Mouse (Mus musculus): ENCODE results near the gene Xirp1. TPM values are rescaled to one million over a fixed set of nuclear protein-coding genes. Genes with fewer than 3 reads are reported as not detected.

Xirp1 gene
- total and polyA plus RNA-seq, 3 experiments, result not detected

GRCm38 (mm10) chr9:120024171-120024570, 773 bp upstream of the Xirp1 start:
- dilution Hi-C loops (cut with MboI; ENCODE audit: extremely low pct_ligation_motif_present, extremely low pct_unique_long_range_greater_than_20kb, low sequenced_read_pairs), result no loop called here
- H3K27me3 ChIP-seq (replicated peaks), result peaks cover 49% of the 10 kb centered on the region
- H3K4me1 ChIP-seq (ENCODE audit: control insufficient read depth in 1 of 2, insufficient read depth in 2 of 2), result peaks cover 13 to 34% of the 10 kb centered on the region in 2 experiments
- H3K27ac ChIP-seq (ENCODE audit: insufficient read depth, low read depth), result no peak overlapping the region
- no peak overlapping the region for H3K4me3 ChIP-seq (replicated peaks in 1 of 3; ENCODE audit: low read depth in 2 of 3, low read length in 2 of 3, poor library complexity in 1 of 3)
- TF ChIP-seq ZMIZ1 (IDR thresholded peaks at IDR 0.05; ENCODE audit: low read depth, low read length), result no peak
- TF ChIP-seq MYC (IDR thresholded peaks at IDR 0.05; ENCODE audit: low read depth, low read length), result no peak
- TF ChIP-seq TCF12 (IDR thresholded peaks at IDR 0.05; ENCODE audit: low read depth, low read length), result peak; percentile 52; the same call in 1 of the 2 replicates
- TF ChIP-seq BHLHE40 (IDR thresholded peaks at IDR 0.05; ENCODE audit: low read depth, low read length), result peak; percentile 53
- no peak for TF ChIP-seq POLR2AphosphoS2 (IDR thresholded peaks at IDR 0.05; ENCODE audit: low read depth, low read length)
- no peak for TF ChIP-seq ZNF384 (IDR thresholded peaks at IDR 0.05; ENCODE audit: low read depth, low read length)
- peak; percentile 69 for TF ChIP-seq EP300 (IDR thresholded peaks at IDR 0.05; ENCODE audit: low read length)
- TF ChIP-seq ELF1 (IDR thresholded peaks at IDR 0.05; ENCODE audit: low read depth, low read length), result peak; percentile 70
- no peak for TF ChIP-seq MAX (IDR thresholded peaks at IDR 0.05; ENCODE audit: low read length)
- TF ChIP-seq MAFK (IDR thresholded peaks at IDR 0.05; ENCODE audit: insufficient replicate concordance, low read length), result 0 out of 2 replicates have a peak, but pooled peaks have one; percentile 34
- peak; percentile 70 for TF ChIP-seq ETS1 (conservative IDR thresholded peaks at IDR 0.05; ENCODE audit: low read depth, low read length)
- peak; percentile 74 for TF ChIP-seq MEF2A (IDR thresholded peaks at IDR 0.05; ENCODE audit: borderline replicate concordance, low read depth, low read length)
- DNase-seq (ENCODE audit: extremely low read depth), result peak; percentile 79
- H3K79me2 ChIP-seq (replicated peaks; ENCODE audit: control insufficient read depth, extremely low read depth, insufficient read depth, poor library complexity, severe bottlenecking), result no peaks in the 10 kb centered on the region
- no peaks in the 10 kb centered on the region for H3K36me3 ChIP-seq (replicated peaks in 1 of 2; ENCODE audit: control insufficient read depth in 1 of 2, insufficient read depth in 1 of 2, low read length in 1 of 2)
- 0 out of 2 replicates have a peak overlapping the region, but pooled peaks have one; percentile 5 for H3K4me2 ChIP-seq (ENCODE audit: insufficient read depth, low read depth, poor library complexity, severe bottlenecking)
- H3K9me3 ChIP-seq (replicated peaks; ENCODE audit: low read length), result no peaks in the 10 kb centered on the region
- in situ Hi-C loops (cut with MboI; ENCODE audit: low pct_ligation_motif_present, low pct_unique_long_range_greater_than_20kb, low sequenced_read_pairs), result no loop called here
- H3K9ac ChIP-seq (ENCODE audit: insufficient read depth, low read depth), result no peak overlapping the region

- in situ Hi-C loops (cut with MboI; ENCODE audit: low pct_ligation_motif_present, low pct_unique_long_range_greater_than_20kb, low sequenced_read_pairs), result no loop called here
- Histone ChIP-seq H3K27ac (ENCODE audit: insufficient read depth, low read depth) (no peak overlapping the region), H3K27me3 (replicated peaks) (peaks cover 64% of the 10 kb centered on the region), H3K9me3 (replicated peaks; ENCODE audit: low read length) (no peaks in the 10 kb centered on the region), H3K79me2 (replicated peaks; ENCODE audit: control insufficient read depth, extremely low read depth, insufficient read depth, poor library complexity, severe bottlenecking) (no peaks in the 10 kb centered on the region), H3K4me3 (replicated peaks in 1 of 3; ENCODE audit: low read depth in 2 of 3, low read length in 2 of 3, poor library complexity in 1 of 3) (no peak overlapping the region), H3K4me2 (ENCODE audit: insufficient read depth, low read depth, poor library complexity, severe bottlenecking) (no peak overlapping the region), H3K9ac (ENCODE audit: insufficient read depth, low read depth) (no peak overlapping the region), H3K36me3 (replicated peaks in 1 of 2; ENCODE audit: control insufficient read depth in 1 of 2, insufficient read depth in 1 of 2, low read length in 1 of 2) (no peaks in the 10 kb centered on the region), H3K4me1 (ENCODE audit: control insufficient read depth in 1 of 2, insufficient read depth in 2 of 2) (peaks cover 13 to 40% of the 10 kb centered on the region in 2 experiments)
- no peak for DNase-seq (ENCODE audit: extremely low read depth)
- dilution Hi-C loops (cut with MboI; ENCODE audit: extremely low pct_ligation_motif_present, extremely low pct_unique_long_range_greater_than_20kb, low sequenced_read_pairs), result no loop called here
- no peak for TF ChIP-seq SMC3 (IDR thresholded peaks at IDR 0.05; ENCODE audit: low read depth, low read length)
- TF ChIP-seq MEF2A (IDR thresholded peaks at IDR 0.05; ENCODE audit: borderline replicate concordance, low read depth, low read length), result no peak
- no peak for TF ChIP-seq MAZ (IDR thresholded peaks at IDR 0.05; ENCODE audit: low read depth, low read length)
- TF ChIP-seq HCFC1 (IDR thresholded peaks at IDR 0.05; ENCODE audit: low read depth, low read length), result no peak
- TF ChIP-seq E2F4 (IDR thresholded peaks at IDR 0.05; ENCODE audit: insufficient replicate concordance, low read depth, low read length), result no peak
- TF ChIP-seq NRF1 (IDR thresholded peaks at IDR 0.05; ENCODE audit: low read depth, low read length), result no peak
- no peak for TF ChIP-seq UBTF (IDR thresholded peaks at IDR 0.05; ENCODE audit: low read depth, low read length)
- no peak for TF ChIP-seq JUN (IDR thresholded peaks at IDR 0.05; ENCODE audit: insufficient read depth, low read depth, low read length)
- no peak for TF ChIP-seq ELF1 (IDR thresholded peaks at IDR 0.05; ENCODE audit: low read depth, low read length)
- no peak for TF ChIP-seq EP300 (IDR thresholded peaks at IDR 0.05; ENCODE audit: low read length)
- TF ChIP-seq RCOR1 (conservative IDR thresholded peaks at IDR 0.05; ENCODE audit: low read depth, low read length), result no peak
- no peak for TF ChIP-seq ZC3H11A (IDR thresholded peaks at IDR 0.05; ENCODE audit: low read depth, low read length)
- no peak for TF ChIP-seq MAX (IDR thresholded peaks at IDR 0.05; ENCODE audit: low read length)
- no peak for TF ChIP-seq POLR2A (IDR thresholded peaks at IDR 0.05; ENCODE audit: low read depth, low read length)
- no peak for TF ChIP-seq JUND (conservative IDR thresholded peaks at IDR 0.05; ENCODE audit: low read depth, low read length)
- no peak for TF ChIP-seq BHLHE40 (IDR thresholded peaks at IDR 0.05; ENCODE audit: low read depth, low read length)
- no peak for TF ChIP-seq USF1 (IDR thresholded peaks at IDR 0.05; ENCODE audit: low read depth, low read length)
- TF ChIP-seq RAD21 (IDR thresholded peaks at IDR 0.05; ENCODE audit: low read depth, low read length), result no peak
Observed at GRCm38 (mm10) chr9:120021164-120021563, 2.2 kb downstream of the Xirp1 start.
